Mouse (Mus musculus): ENCODE data around the gene Epb41l4b. TPM values are rescaled to one million over a fixed set of nuclear protein-coding genes. Genes with fewer than 3 reads are reported as not detected.
A peak's percentile ranks its signal among the peaks of the same experiment; 100 is the strongest.

Epb41l4b gene
- polyA plus RNA-seq, 1 experiment, result 8.7 TPM

- peak; percentile 53 for DNase-seq (ENCODE audit: low read depth)
Observed at GRCm38 (mm10) chr4:57049281-57049921, 93.8 kb downstream of the Epb41l4b start.

DNA sequence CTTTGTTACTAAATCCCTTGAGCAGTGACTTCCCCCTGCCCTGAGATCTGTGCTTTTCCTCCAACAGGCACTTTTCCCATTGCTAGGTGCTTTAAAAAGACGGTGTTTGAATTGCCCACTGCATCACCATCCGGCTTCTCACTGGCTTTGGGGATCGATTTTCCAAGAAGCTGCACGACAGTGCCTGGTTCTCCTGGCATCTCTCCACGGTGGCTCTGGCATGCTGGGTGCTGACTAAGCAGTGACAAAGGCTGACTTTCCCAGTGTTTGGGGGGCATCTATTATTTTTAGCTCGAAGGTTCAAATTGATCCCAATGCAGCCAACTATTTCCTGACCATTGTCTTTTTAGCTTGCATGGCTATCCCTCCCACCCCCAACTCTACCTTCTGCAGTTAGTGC, 94.7 kb downstream of the Epb41l4b start:
- TF ChIP-seq CTCF (IDR thresholded peaks at IDR 0.05; ENCODE audit: borderline replicate concordance, extremely low read depth, insufficient read depth, insufficient read length) (no peak), POLR2A (IDR thresholded peaks at IDR 0.05; ENCODE audit: borderline replicate concordance, extremely low read depth, insufficient read depth, insufficient read length, poor library complexity, severe bottlenecking) (no peak)
- no peak for DNase-seq (ENCODE audit: low read depth)

More at GRCm38 (mm10) chr4:57049281-57049921, 93.8 kb downstream of the Epb41l4b start:
- TF ChIP-seq CTCF (IDR thresholded peaks at IDR 0.05; ENCODE audit: borderline replicate concordance, extremely low read depth, insufficient read depth, insufficient read length) (no peak), POLR2A (IDR thresholded peaks at IDR 0.05; ENCODE audit: borderline replicate concordance, extremely low read depth, insufficient read depth, insufficient read length, poor library complexity, severe bottlenecking) (no peak)

GRCm38 (mm10) chr4:57046160-57046571, 97.1 kb downstream of the Epb41l4b start:
- peak; percentile 56 for DNase-seq (ENCODE audit: low read depth)
- no peak for TF ChIP-seq CTCF (IDR thresholded peaks at IDR 0.05; ENCODE audit: borderline replicate concordance, extremely low read depth, insufficient read depth, insufficient read length)
- no peak for TF ChIP-seq POLR2A (IDR thresholded peaks at IDR 0.05; ENCODE audit: borderline replicate concordance, extremely low read depth, insufficient read depth, insufficient read length, poor library complexity, severe bottlenecking)

DNA sequence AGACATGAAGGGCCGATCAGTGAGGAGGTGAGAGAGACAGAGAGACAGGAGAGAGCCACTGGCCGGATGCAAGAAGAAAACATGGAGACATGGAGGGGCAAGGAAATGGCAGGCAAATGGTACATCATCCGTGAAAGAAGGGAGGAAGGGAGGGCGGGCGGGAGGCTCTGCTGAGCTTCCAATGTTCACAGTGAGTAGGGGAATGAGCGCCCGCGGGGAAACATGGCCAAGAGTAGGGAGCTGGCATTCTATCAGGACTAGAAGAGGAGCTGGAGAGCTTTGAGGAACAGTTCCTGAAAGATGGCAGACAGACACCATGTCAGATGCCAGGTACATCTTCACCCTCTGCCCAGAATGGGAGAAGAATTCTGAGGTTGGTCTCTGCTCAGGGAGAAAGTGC, 99.6 kb downstream of the Epb41l4b start:
- TF ChIP-seq CTCF (IDR thresholded peaks at IDR 0.05; ENCODE audit: borderline replicate concordance, extremely low read depth, insufficient read depth, insufficient read length), result no peak
- no peak for TF ChIP-seq POLR2A (IDR thresholded peaks at IDR 0.05; ENCODE audit: borderline replicate concordance, extremely low read depth, insufficient read depth, insufficient read length, poor library complexity, severe bottlenecking)
- DNase-seq (ENCODE audit: low read depth), result no peak

GRCm38 (mm10) chr4:57041661-57042060, 101.6 kb downstream of the Epb41l4b start:
- no peak for DNase-seq (ENCODE audit: low read depth)
- 0 out of 2 replicates have a peak, but pooled peaks have one; percentile 9 for TF ChIP-seq CTCF (IDR thresholded peaks at IDR 0.05; ENCODE audit: borderline replicate concordance, extremely low read depth, insufficient read depth, insufficient read length)
- TF ChIP-seq POLR2A (IDR thresholded peaks at IDR 0.05; ENCODE audit: borderline replicate concordance, extremely low read depth, insufficient read depth, insufficient read length, poor library complexity, severe bottlenecking), result no peak

DNA sequence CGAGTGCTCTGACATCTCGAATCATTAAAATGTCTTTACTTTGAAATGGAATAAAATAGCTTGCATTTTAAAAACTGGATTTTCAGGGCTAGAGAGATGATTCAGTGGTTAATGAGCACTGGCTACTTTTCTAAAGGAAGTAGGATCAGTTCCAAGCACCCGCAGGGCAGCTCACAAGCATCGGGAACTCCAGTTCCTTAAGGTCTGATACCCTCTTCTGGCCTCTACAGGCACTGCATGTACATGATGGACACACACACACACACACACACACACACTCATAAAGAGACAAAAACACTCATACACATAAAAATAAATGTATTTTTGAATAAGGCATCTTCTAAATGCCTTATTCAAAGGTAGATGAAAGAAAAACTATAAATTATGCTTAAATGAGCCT, 102.0 kb downstream of the Epb41l4b start:
- TF ChIP-seq POLR2A (IDR thresholded peaks at IDR 0.05; ENCODE audit: borderline replicate concordance, extremely low read depth, insufficient read depth, insufficient read length, poor library complexity, severe bottlenecking) (no peak), CTCF (IDR thresholded peaks at IDR 0.05; ENCODE audit: borderline replicate concordance, extremely low read depth, insufficient read depth, insufficient read length) (no peak)
- no peak for DNase-seq (ENCODE audit: low read depth)

GRCm38 (mm10) chr4:57040481-57040880, 102.8 kb downstream of the Epb41l4b start:
- TF ChIP-seq POLR2A (IDR thresholded peaks at IDR 0.05; ENCODE audit: borderline replicate concordance, extremely low read depth, insufficient read depth, insufficient read length, poor library complexity, severe bottlenecking), result no peak
- no peak for TF ChIP-seq CTCF (IDR thresholded peaks at IDR 0.05; ENCODE audit: borderline replicate concordance, extremely low read depth, insufficient read depth, insufficient read length)
- no peak for DNase-seq (ENCODE audit: low read depth)

DNA sequence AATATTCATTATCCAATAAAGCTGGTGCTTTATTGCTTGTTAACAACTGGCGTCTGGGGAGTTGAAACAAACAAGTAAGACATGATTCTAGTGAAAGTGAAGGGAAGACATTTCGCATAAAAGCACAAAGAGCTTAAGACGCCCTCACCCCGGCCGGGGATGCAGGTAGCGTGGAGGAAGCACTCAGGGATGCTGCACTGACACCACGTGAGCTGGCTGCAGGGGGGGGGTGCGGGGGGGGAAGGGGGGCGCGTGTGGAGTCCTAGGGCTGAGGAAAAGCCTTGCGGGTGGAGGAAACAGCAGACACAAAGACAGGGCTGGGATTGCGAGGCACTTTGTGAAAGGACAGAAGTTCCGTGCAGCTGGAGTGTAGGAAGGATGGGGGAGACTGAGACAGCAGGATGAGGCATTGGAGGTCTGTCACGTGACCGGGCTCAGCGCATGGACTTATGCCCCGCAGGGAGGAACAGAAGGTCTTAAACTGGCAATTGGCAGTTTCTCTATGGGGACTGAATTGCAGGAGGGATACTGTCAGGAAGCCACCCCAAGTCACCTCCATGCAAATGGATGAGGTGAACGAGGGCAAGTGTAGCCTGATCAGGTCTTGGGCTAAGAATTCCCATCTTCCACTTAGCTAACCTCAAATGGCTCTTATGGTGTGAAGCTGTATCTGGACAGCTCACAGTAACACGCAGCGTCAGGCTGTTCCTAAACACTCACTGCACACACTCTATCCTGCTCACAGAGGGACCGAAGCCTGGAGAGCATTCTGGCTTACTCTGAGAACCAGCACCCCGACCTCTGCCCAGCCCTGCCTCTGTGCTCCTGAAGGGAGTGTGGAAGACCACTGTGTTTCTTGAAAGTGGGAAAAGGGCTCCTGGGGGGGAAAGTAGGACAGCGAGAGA, 103.9 kb downstream of the Epb41l4b start:
- TF ChIP-seq CTCF (IDR thresholded peaks at IDR 0.05; ENCODE audit: borderline replicate concordance, extremely low read depth, insufficient read depth, insufficient read length), result no peak
- TF ChIP-seq POLR2A (IDR thresholded peaks at IDR 0.05; ENCODE audit: borderline replicate concordance, extremely low read depth, insufficient read depth, insufficient read length, poor library complexity, severe bottlenecking), result no peak
- peak; percentile 86 for DNase-seq (ENCODE audit: low read depth)

- TF ChIP-seq CTCF (IDR thresholded peaks at IDR 0.05; ENCODE audit: borderline replicate concordance, extremely low read depth, insufficient read depth, insufficient read length) (no peak), POLR2A (IDR thresholded peaks at IDR 0.05; ENCODE audit: borderline replicate concordance, extremely low read depth, insufficient read depth, insufficient read length, poor library complexity, severe bottlenecking) (no peak)
- no peak for DNase-seq (ENCODE audit: low read depth)
Observed at GRCm38 (mm10) chr4:57037554-57037953, 105.7 kb downstream of the Epb41l4b start.

DNA sequence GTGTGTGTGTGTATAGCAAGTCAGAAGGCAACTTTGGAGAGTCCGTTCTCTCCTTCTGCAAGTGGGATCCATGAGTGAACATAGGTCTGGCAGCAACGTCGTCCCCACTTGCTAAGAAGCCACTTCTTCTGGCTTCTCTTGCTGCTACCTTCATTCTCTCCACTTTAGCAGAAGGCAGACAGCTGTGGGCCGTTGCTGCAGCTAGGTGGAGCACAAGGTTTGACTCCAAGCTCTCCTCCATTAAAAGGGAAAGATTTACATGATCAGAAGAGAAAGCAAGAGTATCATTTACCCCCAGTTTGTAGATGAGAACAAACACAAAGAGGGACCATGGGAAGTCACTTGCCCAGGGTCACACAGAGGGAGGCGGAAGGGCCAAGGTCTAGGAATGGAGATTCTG, 109.1 kb downstream of the Epb41l4b start:
- no peak for DNase-seq (ENCODE audit: low read depth)
- TF ChIP-seq POLR2A (IDR thresholded peaks at IDR 0.05; ENCODE audit: borderline replicate concordance, extremely low read depth, insufficient read depth, insufficient read length, poor library complexity, severe bottlenecking) (no peak), CTCF (IDR thresholded peaks at IDR 0.05; ENCODE audit: borderline replicate concordance, extremely low read depth, insufficient read depth, insufficient read length) (no peak)

DNA sequence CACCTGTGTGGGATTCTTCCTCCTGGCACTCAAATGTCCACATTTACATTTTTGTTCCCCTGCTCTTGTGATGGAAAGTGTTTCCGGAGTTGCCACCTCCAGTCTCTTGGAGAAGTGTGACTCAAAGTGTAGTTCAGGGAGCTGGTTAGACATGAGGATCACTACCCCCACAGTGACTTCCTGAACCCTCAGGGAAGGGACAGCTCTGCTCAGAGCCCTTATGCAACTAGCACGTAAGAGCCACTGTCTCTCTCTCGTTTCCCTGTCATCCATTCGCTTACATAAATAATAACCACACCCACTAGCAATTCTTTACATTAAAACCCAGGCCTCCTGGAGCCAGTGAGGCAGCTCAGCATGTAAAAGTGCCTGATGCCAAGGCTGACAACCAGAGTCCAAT, 111.8 kb downstream of the Epb41l4b start:
- no peak for TF ChIP-seq CTCF (IDR thresholded peaks at IDR 0.05; ENCODE audit: borderline replicate concordance, extremely low read depth, insufficient read depth, insufficient read length)
- TF ChIP-seq POLR2A (IDR thresholded peaks at IDR 0.05; ENCODE audit: borderline replicate concordance, extremely low read depth, insufficient read depth, insufficient read length, poor library complexity, severe bottlenecking), result no peak
- DNase-seq (ENCODE audit: low read depth), result no peak

Data from brain, embryonic 14.5 days (tissue).